Mouse (Mus musculus) kidney, adult 18-20 months (tissue): ENCODE measurements around the gene Htt.
"Not testable (repeated sequence)": the region's sequence is repeated elsewhere in the genome, so short reads cannot be mapped to it uniquely, and the experiment has no call there.

Experiments used
- DNase-seq: peaks from one replicate; pipeline ENCODE4 v3.0.0; 2021

The Htt gene

GRCm38 (mm10) chr5:34761509-34761908 lies at the start of gene Htt:
Htt (plus strand) TSS chr5:34761740.
- peak; percentile 96 for DNase-seq

GRCm38 (mm10) chr5:34714371-34714770 lies 47.2 kb upstream of the Htt start:
- not testable (repeated sequence) for DNase-seq

- DNase-seq: no peak
Measured at GRCm38 (mm10) chr5:34714816-34715215, 46.7 kb upstream of the Htt start.

GRCm38 (mm10) chr5:34729141-34729540 lies 32.4 kb upstream of the Htt start:
- DNase-seq: no peak

GRCm38 (mm10) chr5:34730255-34730654 lies 31.3 kb upstream of the Htt start:
- no peak for DNase-seq

- no peak for DNase-seq
Measured at GRCm38 (mm10) chr5:34751477-34751876, 10.1 kb upstream of the Htt start.

- no peak for DNase-seq
Measured at GRCm38 (mm10) chr5:34758762-34759161, 2.8 kb upstream of the Htt start.

GRCm38 (mm10) chr5:34760850-34761508 lies 561 bp upstream of the Htt start:
- DNase-seq: no peak

- peak; percentile 33 for DNase-seq
Measured at GRCm38 (mm10) chr5:34761934-34762611, 533 bp downstream of the Htt start.

GRCm38 (mm10) chr5:34771818-34772217 lies 10.3 kb downstream of the Htt start:
- DNase-seq: no peak

GRCm38 (mm10) chr5:34772696-34773245 lies 11.2 kb downstream of the Htt start:
- no peak for DNase-seq

- DNase-seq: no peak
Measured at GRCm38 (mm10) chr5:34773392-34773791, 11.9 kb downstream of the Htt start.

- DNase-seq: no peak
Measured at GRCm38 (mm10) chr5:34785027-34785426, 23.5 kb downstream of the Htt start.

GRCm38 (mm10) chr5:34791141-34791540 lies 29.6 kb downstream of the Htt start:
- DNase-seq: no peak

- DNase-seq: no peak
Measured at GRCm38 (mm10) chr5:34800292-34800953, 38.9 kb downstream of the Htt start.

GRCm38 (mm10) chr5:34806038-34806437 lies 44.5 kb downstream of the Htt start:
- no peak for DNase-seq

- DNase-seq: no peak
Measured at GRCm38 (mm10) chr5:34822431-34823149, 61.0 kb downstream of the Htt start.

- DNase-seq: no peak
Measured at GRCm38 (mm10) chr5:34854079-34854478, 92.5 kb downstream of the Htt start.

GRCm38 (mm10) chr5:34865367-34865766 lies 103.8 kb downstream of the Htt start:
- no peak for DNase-seq

GRCm38 (mm10) chr5:34880307-34880706 lies 118.8 kb downstream of the Htt start:
- not testable (repeated sequence) for DNase-seq

GRCm38 (mm10) chr5:34881023-34881422 lies 119.5 kb downstream of the Htt start:
- DNase-seq: no peak

GRCm38 (mm10) chr5:34885250-34885649 lies 123.7 kb downstream of the Htt start:
- DNase-seq: no peak

- DNase-seq: no peak
Measured at GRCm38 (mm10) chr5:34889252-34889651, 127.7 kb downstream of the Htt start.
